Mouse (Mus musculus): ENCODE measurements around the gene Usp2. TPM values are rescaled to one million over a fixed set of nuclear protein-coding genes. Genes with fewer than 3 reads are reported as not detected.

Usp2 gene
- polyA plus RNA-seq, 1 experiment from 2014 or later, result 3.7 TPM

GRCm38 (mm10) chr9:44047571-44048490, 19.0 kb upstream of the Usp2 start:
- peaks cover 53% of the 10 kb centered on the region for H3K27me3 ChIP-seq
- no peak for ATAC-seq (ENCODE audit: insufficient read depth)
- H3K4me3 ChIP-seq (replicated peaks), result no peak overlapping the region
- no peaks in the 10 kb centered on the region for H3K9me3 ChIP-seq (replicated peaks)
- H3K4me1 ChIP-seq (replicated peaks), result no peaks in the 10 kb centered on the region
- WGBS (ENCODE audit: insufficient replicate concordance), result 40% methylated on average over 14 of the region's 14 CpGs
- no peaks in the 10 kb centered on the region for H3K36me3 ChIP-seq (replicated peaks)
- H3K4me2 ChIP-seq, result no peak overlapping the region
- no peak overlapping the region for H3K9ac ChIP-seq
- H3K27ac ChIP-seq (replicated peaks), result no peak overlapping the region

- WGBS (ENCODE audit: insufficient replicate concordance), result 62% methylated on average over 15 of the region's 15 CpGs
- H3K4me1 ChIP-seq (replicated peaks), result no peaks in the 10 kb centered on the region
- H3K9me3 ChIP-seq (replicated peaks), result no peaks in the 10 kb centered on the region
- H3K27ac ChIP-seq (replicated peaks), result no peak overlapping the region
- H3K36me3 ChIP-seq (replicated peaks), result no peaks in the 10 kb centered on the region
- ATAC-seq (ENCODE audit: insufficient read depth), result no peak
- H3K4me2 ChIP-seq, result no peak overlapping the region
- H3K9ac ChIP-seq, result no peak overlapping the region
- H3K4me3 ChIP-seq (replicated peaks), result no peak overlapping the region
- H3K27me3 ChIP-seq, result peaks cover 44% of the 10 kb centered on the region
These were observed 18.1 kb upstream of the Usp2 start for GRCm38 (mm10) chr9:44048541-44049380.

- 36% methylated on average over 8 of the region's 8 CpGs for WGBS (ENCODE audit: insufficient replicate concordance)
- Histone ChIP-seq H3K4me1 (replicated peaks) (no peaks in the 10 kb centered on the region), H3K27ac (replicated peaks) (no peak overlapping the region), H3K27me3 (peaks cover 36% of the 10 kb centered on the region), H3K4me2 (no peak overlapping the region), H3K4me3 (replicated peaks) (no peak overlapping the region), H3K9me3 (replicated peaks) (no peaks in the 10 kb centered on the region), H3K36me3 (replicated peaks) (no peaks in the 10 kb centered on the region), H3K9ac (no peak overlapping the region)
- ATAC-seq (ENCODE audit: insufficient read depth), result no peak
These were observed 17.2 kb upstream of the Usp2 start for GRCm38 (mm10) chr9:44049381-44050165.

GRCm38 (mm10) chr9:44052855-44053254, 14.0 kb upstream of the Usp2 start:
- WGBS (ENCODE audit: insufficient replicate concordance), result 48% methylated on average over 3 of the region's 3 CpGs
- peaks cover 6% of the 10 kb centered on the region for H3K27me3 ChIP-seq
- H3K36me3 ChIP-seq (replicated peaks), result no peaks in the 10 kb centered on the region
- no peaks in the 10 kb centered on the region for H3K9me3 ChIP-seq (replicated peaks)
- no peak overlapping the region for H3K4me2 ChIP-seq
- H3K4me1 ChIP-seq (replicated peaks), result no peaks in the 10 kb centered on the region
- no peak for ATAC-seq (ENCODE audit: insufficient read depth)
- no peak overlapping the region for H3K4me3 ChIP-seq (replicated peaks)
- H3K9ac ChIP-seq, result no peak overlapping the region
- no peak overlapping the region for H3K27ac ChIP-seq (replicated peaks)

GRCm38 (mm10) chr9:44053936-44054335, 12.9 kb upstream of the Usp2 start:
- no peak for ATAC-seq (ENCODE audit: insufficient read depth)
- 35% methylated on average over 1 of the region's 1 CpGs for WGBS (ENCODE audit: insufficient replicate concordance)
- H3K27ac ChIP-seq (replicated peaks), result no peak overlapping the region
- H3K27me3 ChIP-seq, result no peaks in the 10 kb centered on the region
- H3K9ac ChIP-seq, result no peak overlapping the region
- H3K4me2 ChIP-seq, result no peak overlapping the region
- no peaks in the 10 kb centered on the region for H3K36me3 ChIP-seq (replicated peaks)
- no peak overlapping the region for H3K4me3 ChIP-seq (replicated peaks)
- no peaks in the 10 kb centered on the region for H3K4me1 ChIP-seq (replicated peaks)
- no peaks in the 10 kb centered on the region for H3K9me3 ChIP-seq (replicated peaks)

GRCm38 (mm10) chr9:44058606-44059005, 8.2 kb upstream of the Usp2 start:
- Histone ChIP-seq H3K36me3 (replicated peaks) (no peaks in the 10 kb centered on the region), H3K27ac (replicated peaks) (no peak overlapping the region), H3K9me3 (replicated peaks) (no peaks in the 10 kb centered on the region), H3K9ac (no peak overlapping the region), H3K4me2 (no peak overlapping the region), H3K4me3 (replicated peaks) (no peak overlapping the region), H3K27me3 (peaks cover 4% of the 10 kb centered on the region; the same call in 1 of the 2 replicates), H3K4me1 (replicated peaks) (no peaks in the 10 kb centered on the region)
- ATAC-seq (ENCODE audit: insufficient read depth), result no peak
- WGBS (ENCODE audit: insufficient replicate concordance), result 59% methylated on average over 6 of the region's 6 CpGs

GRCm38 (mm10) chr9:44065177-44065576, 1.6 kb upstream of the Usp2 start:
- Histone ChIP-seq H3K9me3 (replicated peaks) (no peaks in the 10 kb centered on the region), H3K27ac (replicated peaks) (no peak overlapping the region), H3K4me2 (no peak overlapping the region), H3K27me3 (peaks cover 8% of the 10 kb centered on the region), H3K9ac (no peak overlapping the region), H3K4me1 (replicated peaks) (peaks cover 17% of the 10 kb centered on the region), H3K4me3 (replicated peaks) (no peak overlapping the region), H3K36me3 (replicated peaks) (no peaks in the 10 kb centered on the region)
- ATAC-seq (ENCODE audit: insufficient read depth), result no peak
- 18% methylated on average over 1 of the region's 1 CpGs for WGBS (ENCODE audit: insufficient replicate concordance)

GRCm38 (mm10) chr9:44067241-44067959, 579 bp downstream of the Usp2 start:
- Histone ChIP-seq H3K9ac (peak overlapping the region; percentile 44), H3K4me1 (replicated peaks) (peaks cover 17% of the 10 kb centered on the region), H3K27me3 (peaks cover 24% of the 10 kb centered on the region), H3K27ac (replicated peaks) (no peak overlapping the region), H3K4me2 (peak overlapping the region; percentile 84), H3K4me3 (replicated peaks) (peak overlapping the region; percentile 51), H3K9me3 (replicated peaks) (no peaks in the 10 kb centered on the region), H3K36me3 (replicated peaks) (no peaks in the 10 kb centered on the region)
- ATAC-seq (ENCODE audit: insufficient read depth), result peak; percentile 45
- 5% methylated on average over 15 of the region's 15 CpGs for WGBS (ENCODE audit: insufficient replicate concordance)

- H3K27ac ChIP-seq (replicated peaks), result no peak overlapping the region
- no peak for ATAC-seq (ENCODE audit: insufficient read depth)
- H3K36me3 ChIP-seq (replicated peaks), result no peaks in the 10 kb centered on the region
- no peak overlapping the region for H3K4me3 ChIP-seq (replicated peaks)
- WGBS (ENCODE audit: insufficient replicate concordance), result 70% methylated on average over 6 of the region's 6 CpGs
- H3K9me3 ChIP-seq (replicated peaks), result no peaks in the 10 kb centered on the region
- H3K9ac ChIP-seq, result no peak overlapping the region
- H3K4me1 ChIP-seq (replicated peaks), result peaks cover 17% of the 10 kb centered on the region
- H3K4me2 ChIP-seq, result no peak overlapping the region
- peaks cover 26% of the 10 kb centered on the region for H3K27me3 ChIP-seq
These were observed 1.1 kb downstream of the Usp2 start for GRCm38 (mm10) chr9:44067960-44068330.

- WGBS (ENCODE audit: insufficient replicate concordance), result 31% methylated on average over 7 of the region's 7 CpGs
- Histone ChIP-seq H3K4me3 (replicated peaks) (no peak overlapping the region), H3K27ac (replicated peaks) (no peak overlapping the region), H3K4me2 (no peak overlapping the region), H3K27me3 (peaks cover 22% of the 10 kb centered on the region), H3K9me3 (replicated peaks) (no peaks in the 10 kb centered on the region), H3K36me3 (replicated peaks) (no peaks in the 10 kb centered on the region), H3K9ac (no peak overlapping the region), H3K4me1 (replicated peaks) (peaks cover 17% of the 10 kb centered on the region)
- no peak for ATAC-seq (ENCODE audit: insufficient read depth)
These were observed 2.4 kb downstream of the Usp2 start for GRCm38 (mm10) chr9:44069252-44069651.
